Mouse (Mus musculus) MEL (cell line): ENCODE measurements around the gene Tpcn1. TPM values are rescaled to one million over a fixed set of nuclear protein-coding genes. Genes with fewer than 3 reads are reported as not detected.
A peak's percentile ranks its signal among the peaks of the same experiment; 100 is the strongest.

ENCODE experiments used
- DNase-seq: peaks from one replicate; pipeline ENCODE4 v3.0.0; 2011; ENCODE audit warnings: low read depth, low spot score
- H3K27ac ChIP-seq: 2 replicates; pipeline ENCODE4 v1.5.1; 2012; ENCODE audit warnings: low read depth, mild to moderate bottlenecking, control low read depth, low read length, moderate library complexity; ENCODE audit not compliant: control insufficient read depth
- H3K27me3 ChIP-seq, 2 experiments: fragments of 150-350 bp in 1 of 2; sonication (generic) in 1 of 2; 2 replicates each; pipeline ENCODE4 v1.6.1; 2012; ENCODE audit warnings: low read length in 2 of 2, mild to moderate bottlenecking in 2 of 2, improper control_type of control experiment in 1 of 2, moderate library complexity in 1 of 2; ENCODE audit not compliant: insufficient read depth in 2 of 2, control insufficient read depth in 1 of 2
- H3K36me3 ChIP-seq, 2 experiments: 2 replicates each; pipeline ENCODE4 v1.6.1; 2012 to 2014; ENCODE audit warnings: low read length in 2 of 2, improper control_type of control experiment in 1 of 2, inconsistent platforms in 1 of 2, mild to moderate bottlenecking in 1 of 2; ENCODE audit not compliant: insufficient read depth in 2 of 2, control insufficient read depth in 1 of 2
- H3K4me1 ChIP-seq, 2 experiments: fragments of 150-350 bp in 1 of 2; sonication (generic) in 1 of 2; 2 replicates each; pipeline ENCODE4 v1.6.1; 2012; ENCODE audit warnings: low read length in 2 of 2, improper control_type of control experiment in 1 of 2, mild to moderate bottlenecking in 1 of 2; ENCODE audit not compliant: insufficient read depth in 2 of 2, control insufficient read depth in 1 of 2
- H3K4me3 ChIP-seq, 2 experiments: fragments of 150-350 bp in 1 of 2; sonication (generic) in 1 of 2; 2 replicates each; pipeline ENCODE4 v1.5.1; 2012; ENCODE audit warnings: low read depth in 2 of 2, low read length in 2 of 2, mild to moderate bottlenecking in 2 of 2, moderate library complexity in 2 of 2, control low read depth in 1 of 2, improper control_type of control experiment in 1 of 2; ENCODE audit not compliant: control insufficient read depth in 1 of 2, insufficient read depth in 1 of 2
- H3K79me2 ChIP-seq: 2 replicates; pipeline ENCODE4 v1.6.1; 2012; ENCODE audit warnings: mild to moderate bottlenecking, low read length, moderate library complexity; ENCODE audit not compliant: control insufficient read depth, poor library complexity, insufficient read depth
- H3K9ac ChIP-seq: 2 replicates; pipeline ENCODE4 v1.6.1; 2012; ENCODE audit warnings: low read depth, mild to moderate bottlenecking, control low read depth, low read length, moderate library complexity; ENCODE audit not compliant: control insufficient read depth, poor library complexity, severe bottlenecking
- H3K9me3 ChIP-seq: fragments of 150-350 bp; sonication (generic); replicated peaks from 2 replicates; pipeline ENCODE4 v1.6.1; 2012; ENCODE audit warnings: mild to moderate bottlenecking, low read length, improper control_type of control experiment, moderate library complexity; ENCODE audit not compliant: insufficient read depth
- CHD1 ChIP-seq: IDR thresholded peaks from 2 replicates; pipeline ENCODE4 v1.6.1; 2012; ENCODE audit warnings: low read depth, mild to moderate bottlenecking, inconsistent platforms, low read length, improper control_type of control experiment
- CHD2 ChIP-seq: IDR thresholded peaks from 2 replicates; pipeline ENCODE4 v1.6.1; 2011; ENCODE audit warnings: low read length, improper control_type of control experiment
- CTCF ChIP-seq, 3 experiments: IDR thresholded peaks in 2 of 3; conservative IDR thresholded peaks in 1 of 3; 2 replicates each; pipeline ENCODE4 v1.5.1; 2011 to 2012; ENCODE audit warnings: low read length in 3 of 3, low read depth in 2 of 3, mild to moderate bottlenecking in 2 of 3, improper control_type of control experiment in 1 of 3, inconsistent platforms in 1 of 3, mixed read lengths in 1 of 3, moderate library complexity in 1 of 3; ENCODE audit not compliant: control insufficient read depth in 1 of 3, insufficient read depth in 1 of 3, poor library complexity in 1 of 3, severe bottlenecking in 1 of 3
- E2F4 ChIP-seq: IDR thresholded peaks from 2 replicates; pipeline ENCODE4 v1.6.1; 2011; ENCODE audit warnings: low read depth, low read length, improper control_type of control experiment, borderline replicate concordance
- EP300 ChIP-seq, 2 experiments: IDR thresholded peaks; 2 replicates each; pipeline ENCODE4 v1.6.1; 2011; ENCODE audit warnings: improper control_type of control experiment in 2 of 2, low read length in 2 of 2, low read depth in 1 of 2, mild to moderate bottlenecking in 1 of 2
- ETS1 ChIP-seq: IDR thresholded peaks from 2 replicates; pipeline ENCODE4 v1.6.1; 2012; ENCODE audit warnings: low read depth, mild to moderate bottlenecking, inconsistent platforms, low read length, improper control_type of control experiment, moderate library complexity
- GABPA ChIP-seq: IDR thresholded peaks from 2 replicates; pipeline ENCODE4 v1.6.1; 2012; ENCODE audit warnings: low read depth, mild to moderate bottlenecking, inconsistent platforms, low read length, improper control_type of control experiment, moderate library complexity
- JUND ChIP-seq: IDR thresholded peaks from 2 replicates; pipeline ENCODE4 v1.6.1; 2011; ENCODE audit warnings: low read depth, mild to moderate bottlenecking, improper control_type of control experiment, low read length
- MAFK ChIP-seq: IDR thresholded peaks from 2 replicates; pipeline ENCODE4 v1.6.1; 2011; ENCODE audit warnings: low read depth, mild to moderate bottlenecking, low read length, improper control_type of control experiment, borderline replicate concordance
- MAX ChIP-seq: IDR thresholded peaks from 2 replicates; pipeline ENCODE4 v1.6.1; 2011; ENCODE audit warnings: low read length, improper control_type of control experiment
- MAZ ChIP-seq: IDR thresholded peaks from 2 replicates; pipeline ENCODE4 v1.6.1; 2012; ENCODE audit warnings: low read depth, mild to moderate bottlenecking, inconsistent platforms, low read length, improper control_type of control experiment
- MYB ChIP-seq: IDR thresholded peaks from 2 replicates; pipeline ENCODE4 v1.6.1; 2011; ENCODE audit warnings: mild to moderate bottlenecking, low read depth, low read length, improper control_type of control experiment
- NELFE ChIP-seq: IDR thresholded peaks from 2 replicates; pipeline ENCODE4 v1.6.1; 2011; ENCODE audit warnings: low read depth, low read length, improper control_type of control experiment
- NRF1 ChIP-seq: IDR thresholded peaks from 2 replicates; pipeline ENCODE4 v1.6.1; 2014; ENCODE audit warnings: low read depth, mild to moderate bottlenecking, inconsistent platforms, low read length, improper control_type of control experiment, moderate library complexity; ENCODE audit not compliant: poor library complexity, insufficient read depth, severe bottlenecking
- POLR2A ChIP-seq, 2 experiments: IDR thresholded peaks; 2 replicates each; pipeline ENCODE4 v1.6.1; 2011 to 2012; ENCODE audit warnings: low read length in 2 of 2, mild to moderate bottlenecking in 2 of 2, control low read depth in 1 of 2, improper control_type of control experiment in 1 of 2, low read depth in 1 of 2, moderate library complexity in 1 of 2; ENCODE audit not compliant: control insufficient read depth in 1 of 2, insufficient read depth in 1 of 2, poor library complexity in 1 of 2
- POLR2AphosphoS2 ChIP-seq: IDR thresholded peaks from 2 replicates; pipeline ENCODE4 v1.6.1; 2011; ENCODE audit warnings: low read length, improper control_type of control experiment
- POLR2AphosphoS5 ChIP-seq: IDR thresholded peaks from 2 replicates; pipeline ENCODE4 v1.6.1; 2012; ENCODE audit warnings: low read depth, borderline replicate concordance, mild to moderate bottlenecking, inconsistent platforms, low read length, moderate library complexity, mixed read lengths
- RCOR1 ChIP-seq: IDR thresholded peaks from 2 replicates; pipeline ENCODE4 v1.6.1; 2012; ENCODE audit warnings: low read depth, mild to moderate bottlenecking, inconsistent platforms, low read length, improper control_type of control experiment
- SIN3A ChIP-seq: IDR thresholded peaks from 2 replicates; pipeline ENCODE4 v1.6.1; 2012; ENCODE audit warnings: low read length, improper control_type of control experiment, inconsistent platforms
- SMC3 ChIP-seq: IDR thresholded peaks from 2 replicates; pipeline ENCODE4 v1.6.1; 2011; ENCODE audit warnings: low read depth, low read length, improper control_type of control experiment
- TAL1 ChIP-seq: IDR thresholded peaks from 2 replicates; pipeline ENCODE4 v1.6.1; 2012; ENCODE audit warnings: mild to moderate bottlenecking, inconsistent platforms, low read length, moderate library complexity, mixed read lengths
- TBP ChIP-seq: IDR thresholded peaks from 2 replicates; pipeline ENCODE4 v1.8.0; 2011; ENCODE audit warnings: low read depth, low read length, improper control_type of control experiment
- TCF12 ChIP-seq: IDR thresholded peaks from 2 replicates; pipeline ENCODE4 v1.6.1; 2014; ENCODE audit warnings: low read depth, mild to moderate bottlenecking, inconsistent platforms, low read length, improper control_type of control experiment, moderate library complexity
- UBTF ChIP-seq: IDR thresholded peaks from 2 replicates; pipeline ENCODE4 v1.6.1; 2012; ENCODE audit warnings: low read depth, mild to moderate bottlenecking, inconsistent platforms, low read length, improper control_type of control experiment, moderate library complexity, borderline replicate concordance; ENCODE audit not compliant: insufficient read depth
- USF1 ChIP-seq: IDR thresholded peaks from 2 replicates; pipeline ENCODE4 v1.6.1; 2014; ENCODE audit warnings: low read depth, mild to moderate bottlenecking, inconsistent platforms, low read length, improper control_type of control experiment, moderate library complexity
- ZKSCAN1 ChIP-seq: IDR thresholded peaks from 2 replicates; pipeline ENCODE4 v1.6.1; 2012; ENCODE audit warnings: low read depth, mild to moderate bottlenecking, inconsistent platforms, low read length, improper control_type of control experiment, moderate library complexity
- polyA plus RNA-seq, 2 experiments: library from polyadenylated mRNA; stranded (reverse) in 1 of 2; unstranded in 1 of 2; fragments of >175 nt in 1 of 2; fragments of >200 nt in 1 of 2; gene quantifications; 2 replicates each; pipeline versions ENCODE4 v1.2.1 to v1.2.4; 2012; ENCODE audit warnings: low replicate concordance in 2 of 2, low read depth in 1 of 2; ENCODE audit not compliant: insufficient read length in 2 of 2, insufficient read depth in 1 of 2, missing spikeins in 1 of 2
- total RNA-seq: library from RNA; depleted of rRNA; stranded (reverse); fragments of 300-350 nt; gene quantifications from 2 replicates; pipeline ENCODE4 v1.2.3, GENCODE M21; 2012

The Tpcn1 gene
- total and polyA plus RNA-seq, 3 experiments: 11.3 to 43.2 TPM; not detected in 1

DNA sequence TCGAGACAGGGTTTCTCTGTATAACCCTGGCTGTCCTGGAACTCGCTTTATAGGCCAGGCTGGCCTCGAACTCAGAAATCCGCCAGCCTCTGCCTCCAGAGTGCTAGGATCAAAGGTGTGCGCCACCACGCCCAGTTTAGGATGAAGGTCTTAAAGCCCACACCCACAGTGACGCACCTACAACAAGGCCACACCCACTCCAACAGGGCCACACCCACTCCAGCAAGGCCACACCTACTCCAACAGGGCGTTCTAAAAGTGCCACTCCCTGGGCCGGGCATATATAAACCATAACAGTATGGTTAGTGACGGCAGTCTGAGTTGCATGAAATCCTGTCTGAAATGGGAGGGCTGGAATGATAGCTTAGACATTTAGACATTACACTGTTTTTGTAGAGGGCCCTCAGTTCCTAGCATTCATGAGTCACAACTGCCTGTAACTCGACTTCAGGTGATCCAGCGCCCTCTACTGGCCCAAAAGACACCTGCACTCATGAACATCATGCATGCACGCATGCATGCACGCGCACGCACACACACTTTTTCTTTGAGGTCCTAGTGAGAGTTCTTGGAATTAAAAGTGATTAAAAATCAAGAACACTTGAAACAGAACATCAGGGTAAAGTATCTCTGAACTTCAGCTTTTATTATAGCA is 2.0 kb upstream of the Tpcn1 start (continued):
- TF ChIP-seq JUND (no peak), USF1 (no peak), SIN3A (no peak), POLR2A (IDR thresholded peaks at IDR 0.05; ENCODE audit: control insufficient read depth in 1 of 2, insufficient read depth in 1 of 2, low read depth in 1 of 2, low read length in 2 of 2, poor library complexity in 1 of 2) (no peak), CHD2 (no peak), ETS1 (no peak), TCF12 (no peak), POLR2AphosphoS5 (no peak), CHD1 (no peak), MYB (no peak), CTCF (IDR thresholded peaks at IDR 0.05 in 2 of 3, conservative IDR thresholded peaks at IDR 0.05 in 1 of 3; ENCODE audit: control insufficient read depth in 1 of 3, insufficient read depth in 1 of 3, low read depth in 2 of 3, low read length in 3 of 3, poor library complexity in 1 of 3, severe bottlenecking in 1 of 3) (peak; percentile 60 to 66 (median 62))

- TF ChIP-seq MAZ: 0 out of 2 replicates have a peak, but pooled peaks have one; percentile 7
- TF ChIP-seq UBTF: 0 out of 2 replicates have a peak, but pooled peaks have one; percentile 63
- peak; percentile 84; the same call in 1 of the 2 replicates for TF ChIP-seq NELFE
- 0 out of 2 replicates have a peak, but pooled peaks have one; percentile 1 for TF ChIP-seq E2F4
- no peak for TF ChIP-seq TAL1
- TF ChIP-seq, all 39 proteins: peak for 4
- peaks cover 6 to 28% of the 10 kb centered on the region in 2 experiments for H3K4me1 ChIP-seq
- peak overlapping the region; percentile 69 for H3K9ac ChIP-seq
- peak overlapping the region; percentile 58 to 94 for H3K4me3 ChIP-seq
- no peaks in the 10 kb centered on the region for H3K27me3 ChIP-seq
- H3K27ac ChIP-seq: peak overlapping the region; percentile 52
- peaks cover 5% of the 10 kb centered on the region for H3K79me2 ChIP-seq
- no peak for DNase-seq
- H3K36me3 ChIP-seq: peaks cover 0 to 14% of the 10 kb centered on the region in 2 experiments; a peak in 2 of 4 replicates
- H3K9me3 ChIP-seq: no peaks in the 10 kb centered on the region
Observed at GRCm38 (mm10) chr5:120587940-120588568, 419 bp downstream of the Tpcn1 start.

DNA sequence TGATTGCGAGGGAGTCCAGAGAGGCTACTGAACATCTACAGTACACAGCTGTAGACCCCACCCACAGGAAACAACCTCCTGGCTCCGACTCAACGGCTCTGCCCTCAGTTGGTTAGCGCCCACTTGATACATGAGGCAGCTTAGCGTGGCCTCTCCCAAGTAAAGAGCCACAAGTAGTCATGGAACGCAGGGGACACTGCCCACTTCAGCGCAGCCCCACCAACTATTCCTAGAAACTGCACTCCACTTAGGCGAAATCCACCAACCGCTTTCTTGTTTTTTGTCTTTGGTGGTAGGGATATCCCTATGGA is 902 bp downstream of the Tpcn1 start:
- H3K9me3 ChIP-seq: no peaks in the 10 kb centered on the region
- H3K36me3 ChIP-seq: peaks cover 0 to 11% of the 10 kb centered on the region in 2 experiments; a peak in 2 of 4 replicates
- peak overlapping the region; percentile 69 for H3K9ac ChIP-seq
- H3K4me1 ChIP-seq: peaks cover 6 to 24% of the 10 kb centered on the region in 2 experiments
- DNase-seq: peak; percentile 80
- peak overlapping the region; percentile 52 for H3K27ac ChIP-seq
- no peaks in the 10 kb centered on the region for H3K27me3 ChIP-seq
- peaks cover 5% of the 10 kb centered on the region for H3K79me2 ChIP-seq
- peak overlapping the region; percentile 58 to 94 for H3K4me3 ChIP-seq
- no peak for TF ChIP-seq NRF1
- no peak for TF ChIP-seq ZKSCAN1
- peak; percentile 14; the same call in 1 of the 2 replicates for TF ChIP-seq MAX
- TF ChIP-seq RCOR1: no peak
- TF ChIP-seq POLR2AphosphoS2: no peak
- no peak for TF ChIP-seq SMC3
- no peak for TF ChIP-seq MAFK
- TF ChIP-seq TCF12: peak; percentile 24; the same call in 1 of the 2 replicates
- no peak for TF ChIP-seq GABPA
- TF ChIP-seq ETS1: peak; percentile 55; the same call in 1 of the 2 replicates
- 0 out of 2 replicates have a peak, but pooled peaks have one; percentile 13 for TF ChIP-seq MAZ
- TF ChIP-seq TBP: 0 out of 2 replicates have a peak, but pooled peaks have one; percentile 52
- no peak for TF ChIP-seq MYB
- TF ChIP-seq EP300 (IDR thresholded peaks at IDR 0.05; ENCODE audit: low read depth in 1 of 2, low read length in 2 of 2): peak in 1 of 2 experiments; percentile 48; a peak in 1 of 4 replicates
- TF ChIP-seq JUND: no peak
- TF ChIP-seq POLR2A (IDR thresholded peaks at IDR 0.05; ENCODE audit: control insufficient read depth in 1 of 2, insufficient read depth in 1 of 2, low read depth in 1 of 2, low read length in 2 of 2, poor library complexity in 1 of 2): peak; percentile 31 to 65; a peak in 2 of 4 replicates
- peak; percentile 44 for TF ChIP-seq NELFE
- no peak for TF ChIP-seq CHD2
